Mouse (Mus musculus): ENCODE data around the gene Ptprb. TPM values are rescaled to one million over a fixed set of nuclear protein-coding genes. Genes with fewer than 3 reads are reported as not detected.

Ptprb gene
- total RNA-seq, 1 experiment: 0.62 TPM

DNA sequence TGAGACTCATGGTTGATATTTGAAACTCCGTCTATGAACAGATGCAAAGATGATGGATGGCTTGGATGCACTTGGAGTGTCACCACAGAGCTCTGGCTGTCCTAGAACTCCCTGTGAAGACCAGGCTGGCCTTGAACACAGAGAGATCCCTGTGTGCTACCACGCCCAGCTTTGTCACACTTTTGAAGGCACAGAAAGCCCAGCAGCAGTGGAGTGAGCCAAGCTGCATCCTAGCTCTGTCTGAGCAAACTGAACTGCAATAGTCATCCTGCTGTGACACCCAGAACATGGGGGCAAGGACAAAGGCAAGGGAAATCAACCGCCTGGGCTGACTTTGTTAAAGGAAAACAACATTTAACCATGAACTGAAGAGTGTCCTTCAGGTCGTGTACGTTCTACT lies 141.4 kb downstream of the Ptprb start:
- in situ Hi-C loops (cut with MboI; ENCODE audit: low sequenced_read_pairs in 2 of 2, unreplicated experiment in 2 of 2): no loop called here
- DNase-seq (ENCODE audit: low read depth, low spot score): no peak
- H3K9me3 ChIP-seq (ENCODE audit: control insufficient read depth, insufficient read depth, low read depth, low read length): no peaks in the 10 kb centered on the region
- H3K36me3 ChIP-seq (ENCODE audit: control insufficient read depth, insufficient read depth, low read length, poor library complexity, severe bottlenecking): no peaks in the 10 kb centered on the region
- H3K4me1 ChIP-seq (ENCODE audit: control insufficient read depth in 2 of 2, insufficient read depth in 2 of 2, low read length in 2 of 2, poor library complexity in 1 of 2): peaks cover 0 to 2% of the 10 kb centered on the region in 2 experiments; a peak in 2 of 4 replicates
- H3K4me3 ChIP-seq (ENCODE audit: insufficient read depth in 1 of 2, low read depth in 1 of 2, low read length in 2 of 2, poor library complexity in 1 of 2, severe bottlenecking in 1 of 2): no peak overlapping the region
- H3K27ac ChIP-seq (ENCODE audit: insufficient read depth, low read depth, low read length, poor library complexity, severe bottlenecking): no peak overlapping the region
- H3K9ac ChIP-seq (ENCODE audit: insufficient read depth, low read depth, low read length, poor library complexity, severe bottlenecking): no peak overlapping the region
- TF ChIP-seq HCFC1 (IDR thresholded peaks at IDR 0.05; ENCODE audit: borderline replicate concordance, insufficient read depth, low read length) (no peak), CHD2 (IDR thresholded peaks at IDR 0.05; ENCODE audit: low read depth, low read length) (no peak)

DNA sequence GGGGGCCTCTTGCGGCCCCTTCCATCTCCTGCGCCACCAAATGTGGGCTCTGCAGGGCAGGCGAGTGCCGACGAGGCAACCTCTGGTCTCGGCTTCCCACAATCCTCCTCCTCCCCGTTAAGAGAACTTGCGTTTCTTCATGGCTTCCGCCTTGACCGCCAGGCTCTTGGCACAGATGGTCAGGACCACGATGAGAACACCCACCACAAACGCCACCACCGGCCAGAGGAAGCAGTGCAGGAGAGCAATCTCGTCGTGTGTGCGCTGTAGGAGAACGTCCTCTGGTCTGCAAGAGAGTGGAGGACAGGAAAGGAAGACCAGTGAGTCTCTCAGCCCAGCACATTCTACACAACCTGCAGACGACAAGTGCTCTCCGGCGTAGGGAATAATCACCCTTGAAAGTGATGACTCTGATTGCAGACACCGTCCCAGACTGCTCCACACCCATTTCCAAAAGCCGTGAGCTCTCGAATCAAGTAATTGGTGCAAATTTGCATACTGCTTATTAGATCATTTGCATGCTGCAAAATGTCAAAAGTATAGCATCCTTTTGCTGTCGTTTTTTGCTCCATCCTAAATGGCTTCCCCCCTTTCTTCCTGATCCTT lies 142.9 kb downstream of the Ptprb start:
- in situ Hi-C loops (cut with MboI; ENCODE audit: low sequenced_read_pairs in 2 of 2, unreplicated experiment in 2 of 2): no loop called here
- DNase-seq (ENCODE audit: low read depth, low spot score): no peak
- no peaks in the 10 kb centered on the region for H3K9me3 ChIP-seq (ENCODE audit: control insufficient read depth, insufficient read depth, low read depth, low read length)
- H3K4me1 ChIP-seq (ENCODE audit: control insufficient read depth in 2 of 2, insufficient read depth in 2 of 2, low read length in 2 of 2, poor library complexity in 1 of 2): peaks cover 0 to 4% of the 10 kb centered on the region in 2 experiments; a peak in 2 of 4 replicates
- H3K9ac ChIP-seq (ENCODE audit: insufficient read depth, low read depth, low read length, poor library complexity, severe bottlenecking): no peak overlapping the region
- peak overlapping the region; percentile 34 to 43; a peak in 3 of 4 replicates for H3K4me3 ChIP-seq (ENCODE audit: insufficient read depth in 1 of 2, low read depth in 1 of 2, low read length in 2 of 2, poor library complexity in 1 of 2, severe bottlenecking in 1 of 2)
- H3K27ac ChIP-seq (ENCODE audit: insufficient read depth, low read depth, low read length, poor library complexity, severe bottlenecking): no peak overlapping the region
- TF ChIP-seq MAFK (IDR thresholded peaks at IDR 0.05; ENCODE audit: insufficient read depth, low read depth, low read length): no peak
- TF ChIP-seq ZC3H11A (IDR thresholded peaks at IDR 0.05; ENCODE audit: borderline replicate concordance, low read depth, low read length): no peak
- TF ChIP-seq CHD2 (IDR thresholded peaks at IDR 0.05; ENCODE audit: low read depth, low read length): no peak
- no peaks in the 10 kb centered on the region for H3K36me3 ChIP-seq (ENCODE audit: control insufficient read depth, insufficient read depth, low read length, poor library complexity, severe bottlenecking)

DNA sequence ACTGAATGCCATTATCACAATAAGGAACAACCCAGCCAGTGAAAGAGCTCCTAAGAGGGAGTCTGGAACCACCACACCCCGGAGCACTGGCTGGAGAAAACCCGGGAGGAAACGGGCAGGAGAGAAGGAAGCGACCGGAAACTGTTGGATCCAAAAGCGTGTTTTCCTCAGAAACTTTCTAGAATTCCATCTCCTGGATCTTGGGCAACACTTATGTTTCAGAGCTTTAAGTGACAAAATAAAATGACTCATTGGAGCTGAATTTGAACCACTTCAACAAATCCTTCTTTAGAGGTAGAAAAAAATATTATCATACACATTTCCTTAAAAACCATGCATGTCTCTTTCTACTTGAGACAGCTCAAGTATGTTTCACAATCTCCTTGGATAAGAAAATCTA lies 145.7 kb downstream of the Ptprb start:
- in situ Hi-C loops (cut with MboI; ENCODE audit: low sequenced_read_pairs in 2 of 2, unreplicated experiment in 2 of 2): no loop called here
- no peak for DNase-seq (ENCODE audit: low read depth, low spot score)
- Histone ChIP-seq H3K9me3 (ENCODE audit: control insufficient read depth, insufficient read depth, low read depth, low read length) (no peaks in the 10 kb centered on the region), H3K27ac (ENCODE audit: insufficient read depth, low read depth, low read length, poor library complexity, severe bottlenecking) (no peak overlapping the region), H3K36me3 (ENCODE audit: control insufficient read depth, insufficient read depth, low read length, poor library complexity, severe bottlenecking) (no peaks in the 10 kb centered on the region), H3K4me1 (ENCODE audit: control insufficient read depth in 2 of 2, insufficient read depth in 2 of 2, low read length in 2 of 2, poor library complexity in 1 of 2) (peaks cover 0 to 4% of the 10 kb centered on the region in 2 experiments; a peak in 2 of 4 replicates), H3K4me3 (ENCODE audit: insufficient read depth in 1 of 2, low read depth in 1 of 2, low read length in 2 of 2, poor library complexity in 1 of 2, severe bottlenecking in 1 of 2) (no peak overlapping the region), H3K9ac (ENCODE audit: insufficient read depth, low read depth, low read length, poor library complexity, severe bottlenecking) (no peak overlapping the region)
- no peak for TF ChIP-seq CHD2 (IDR thresholded peaks at IDR 0.05; ENCODE audit: low read depth, low read length)
- TF ChIP-seq HCFC1 (IDR thresholded peaks at IDR 0.05; ENCODE audit: borderline replicate concordance, insufficient read depth, low read length): no peak
- TF ChIP-seq ZNF384 (IDR thresholded peaks at IDR 0.05; ENCODE audit: low read depth, low read length): no peak

DNA sequence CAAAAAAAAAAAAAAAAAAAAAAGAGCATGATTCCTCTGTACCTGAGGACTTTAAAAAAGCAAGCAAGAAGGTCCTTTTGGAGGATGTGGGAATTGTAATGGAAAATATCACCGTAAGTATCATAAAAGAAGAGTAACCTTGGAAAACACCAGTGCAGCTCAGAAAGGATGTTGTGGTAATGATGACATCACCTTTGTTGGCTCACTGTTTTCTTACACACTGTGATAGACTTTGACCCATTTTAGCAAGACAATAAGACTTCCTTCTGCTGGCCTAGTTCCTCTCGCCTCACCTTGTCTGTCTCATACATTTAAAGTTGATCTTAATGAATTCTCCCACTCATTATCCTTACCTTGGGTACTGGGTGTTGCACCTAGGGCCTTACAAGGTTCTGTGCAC lies 147.2 kb downstream of the Ptprb start:
- H3K36me3 ChIP-seq (ENCODE audit: control insufficient read depth, insufficient read depth, low read length, poor library complexity, severe bottlenecking): no peaks in the 10 kb centered on the region
- TF ChIP-seq ZC3H11A (IDR thresholded peaks at IDR 0.05; ENCODE audit: borderline replicate concordance, low read depth, low read length): no peak
- no peak for TF ChIP-seq MAFK (IDR thresholded peaks at IDR 0.05; ENCODE audit: insufficient read depth, low read depth, low read length)
- TF ChIP-seq CHD2 (IDR thresholded peaks at IDR 0.05; ENCODE audit: low read depth, low read length): no peak
- H3K4me3 ChIP-seq (ENCODE audit: insufficient read depth in 1 of 2, low read depth in 1 of 2, low read length in 2 of 2, poor library complexity in 1 of 2, severe bottlenecking in 1 of 2): no peak overlapping the region
- in situ Hi-C loops (cut with MboI; ENCODE audit: low sequenced_read_pairs in 2 of 2, unreplicated experiment in 2 of 2): no loop called here
- H3K9ac ChIP-seq (ENCODE audit: insufficient read depth, low read depth, low read length, poor library complexity, severe bottlenecking): no peak overlapping the region
- DNase-seq (ENCODE audit: low read depth, low spot score): no peak
- no peak overlapping the region for H3K27ac ChIP-seq (ENCODE audit: insufficient read depth, low read depth, low read length, poor library complexity, severe bottlenecking)
- no peaks in the 10 kb centered on the region for H3K9me3 ChIP-seq (ENCODE audit: control insufficient read depth, insufficient read depth, low read depth, low read length)
- H3K4me1 ChIP-seq (ENCODE audit: control insufficient read depth in 2 of 2, insufficient read depth in 2 of 2, low read length in 2 of 2, poor library complexity in 1 of 2): peaks cover 0 to 3% of the 10 kb centered on the region in 2 experiments; a peak in 2 of 4 replicates

DNA sequence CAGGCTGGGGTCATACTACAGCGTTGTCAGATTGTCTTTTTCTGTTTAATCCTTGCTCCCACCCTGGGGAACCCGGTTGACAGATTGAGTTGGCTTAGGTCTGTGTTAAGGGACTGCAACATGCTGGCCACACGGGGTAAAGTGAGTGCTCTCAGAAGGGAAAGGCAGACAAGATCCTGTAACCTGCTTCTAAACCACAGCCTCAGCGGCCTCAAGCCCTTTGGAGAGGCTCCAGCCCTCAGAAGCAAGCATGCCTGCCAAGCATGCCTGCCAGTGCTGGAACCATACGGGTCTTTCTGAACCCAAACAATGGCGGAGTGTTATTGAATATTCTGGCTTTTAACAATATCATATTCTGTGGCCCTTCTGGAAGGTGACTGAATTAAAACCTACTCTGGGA lies 149.6 kb downstream of the Ptprb start:
- Histone ChIP-seq H3K9ac (ENCODE audit: insufficient read depth, low read depth, low read length, poor library complexity, severe bottlenecking) (no peak overlapping the region), H3K9me3 (ENCODE audit: control insufficient read depth, insufficient read depth, low read depth, low read length) (no peaks in the 10 kb centered on the region), H3K4me3 (ENCODE audit: insufficient read depth in 1 of 2, low read depth in 1 of 2, low read length in 2 of 2, poor library complexity in 1 of 2, severe bottlenecking in 1 of 2) (no peak overlapping the region), H3K27ac (ENCODE audit: insufficient read depth, low read depth, low read length, poor library complexity, severe bottlenecking) (no peak overlapping the region), H3K4me1 (ENCODE audit: control insufficient read depth in 2 of 2, insufficient read depth in 2 of 2, low read length in 2 of 2, poor library complexity in 1 of 2) (peaks cover 2 to 11% of the 10 kb centered on the region in 2 experiments; a peak in 3 of 4 replicates), H3K36me3 (ENCODE audit: control insufficient read depth, insufficient read depth, low read length, poor library complexity, severe bottlenecking) (no peaks in the 10 kb centered on the region)
- TF ChIP-seq ZNF384 (IDR thresholded peaks at IDR 0.05; ENCODE audit: low read depth, low read length) (no peak), CHD2 (IDR thresholded peaks at IDR 0.05; ENCODE audit: low read depth, low read length) (no peak), HCFC1 (IDR thresholded peaks at IDR 0.05; ENCODE audit: borderline replicate concordance, insufficient read depth, low read length) (no peak), MAFK (IDR thresholded peaks at IDR 0.05; ENCODE audit: insufficient read depth, low read depth, low read length) (no peak), ZC3H11A (IDR thresholded peaks at IDR 0.05; ENCODE audit: borderline replicate concordance, low read depth, low read length) (no peak)
- no peak for DNase-seq (ENCODE audit: low read depth, low spot score)
- in situ Hi-C loops (cut with MboI; ENCODE audit: low sequenced_read_pairs in 2 of 2, unreplicated experiment in 2 of 2): no loop called here
